Mouse (Mus musculus) frontal cortex, adult 2 months (tissue): ENCODE results near the gene Srsf9. TPM values are rescaled to one million over a fixed set of nuclear protein-coding genes. Genes with fewer than 3 reads are reported as not detected.
A peak's percentile ranks its signal among the peaks of the same experiment; 100 is the strongest.

ENCODE experiments used
- DNase-seq, 2 experiments: peaks; one replicate each; pipeline ENCODE4 v3.0.0; 2022; ENCODE audit warnings: low spot score in 1 of 2; ENCODE audit errors: extremely low spot score in 1 of 2
- polyA plus RNA-seq: library from polyadenylated mRNA; depleted of rRNA; stranded (reverse); fragments of >200 nt; gene quantifications from 2 replicates; pipeline ENCODE4 v1.2.3, GENCODE M21; 2012

Gene Srsf9
- polyA plus RNA-seq, 1 experiment, result 79.2 TPM

DNA sequence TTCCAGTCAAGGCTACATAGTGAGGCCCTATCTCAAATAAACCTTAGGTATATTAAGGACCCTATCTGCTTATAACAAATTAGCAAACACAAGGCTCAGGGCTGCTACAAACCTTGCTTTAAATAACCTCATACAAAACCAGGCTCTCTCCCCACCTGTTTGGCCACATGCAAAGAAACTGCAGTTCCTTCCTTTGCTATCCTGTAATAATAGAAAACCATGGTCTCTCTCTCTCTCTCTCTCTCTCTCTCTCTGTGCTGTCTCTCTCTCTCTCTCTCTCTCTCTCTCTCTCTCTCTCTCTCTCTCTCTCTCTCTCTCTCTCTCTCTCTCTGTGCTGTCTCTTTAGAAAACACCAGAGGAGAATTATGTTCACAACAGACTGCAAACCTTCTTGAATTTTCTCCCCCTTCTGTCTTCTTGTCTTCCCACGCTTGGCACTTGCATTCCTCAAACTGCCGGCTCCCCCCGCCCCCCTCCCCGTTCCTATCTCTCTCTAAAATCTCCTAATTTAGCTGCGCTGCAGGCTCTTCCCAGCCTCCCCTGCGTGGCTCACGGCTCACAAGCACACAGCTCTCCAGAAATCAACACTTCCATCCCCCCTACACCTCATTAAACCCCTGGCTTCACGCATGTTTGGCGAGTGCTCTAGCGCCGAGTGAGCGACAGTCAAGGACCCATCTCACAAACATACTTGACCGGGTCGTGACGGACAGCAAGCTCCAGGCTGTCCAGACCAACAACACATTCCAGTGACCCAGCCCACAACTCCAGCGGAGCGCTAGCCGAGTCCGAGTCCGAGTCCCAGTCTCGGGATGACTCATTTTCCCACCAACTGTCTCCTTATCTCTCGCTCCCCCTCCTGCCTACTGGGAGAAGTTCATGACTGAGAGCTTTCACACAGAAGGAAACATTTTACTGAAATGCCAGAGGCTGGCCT lies 7.7 kb upstream of the Srsf9 start:
- DNase-seq, result peak; percentile 83 to 88

DNA sequence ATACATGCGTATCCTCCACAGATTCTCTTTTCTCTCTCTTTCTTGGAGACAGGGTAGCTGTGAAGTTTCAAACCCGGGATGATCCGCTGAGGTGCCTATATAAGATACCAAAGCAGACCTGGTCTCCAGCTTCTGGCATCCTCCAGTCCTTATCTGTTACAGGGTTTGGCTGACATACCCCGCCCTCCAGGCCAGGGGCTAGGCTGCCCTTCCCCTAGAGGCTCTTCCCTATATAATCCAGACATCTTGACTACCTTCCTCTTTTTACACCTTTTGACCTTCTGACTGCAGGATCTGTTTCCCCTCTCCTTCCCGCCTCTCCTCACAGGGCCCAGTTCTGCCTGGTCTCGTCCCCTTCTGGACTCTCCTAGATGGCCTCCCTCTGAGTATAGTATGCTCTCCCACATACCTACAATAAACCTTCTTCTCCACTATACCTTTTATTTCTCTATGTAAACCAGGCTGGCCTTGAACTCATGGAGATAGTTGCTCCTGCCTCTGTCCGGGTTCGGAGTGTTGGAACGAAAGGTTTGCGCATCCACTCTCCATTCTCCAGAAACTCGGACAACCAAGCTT lies 633 bp upstream of the Srsf9 start:
- DNase-seq, result no peak

- DNase-seq, result no peak
Measured at GRCm38 (mm10) chr5:115327610-115328548, 902 bp downstream of the Srsf9 start.

DNA sequence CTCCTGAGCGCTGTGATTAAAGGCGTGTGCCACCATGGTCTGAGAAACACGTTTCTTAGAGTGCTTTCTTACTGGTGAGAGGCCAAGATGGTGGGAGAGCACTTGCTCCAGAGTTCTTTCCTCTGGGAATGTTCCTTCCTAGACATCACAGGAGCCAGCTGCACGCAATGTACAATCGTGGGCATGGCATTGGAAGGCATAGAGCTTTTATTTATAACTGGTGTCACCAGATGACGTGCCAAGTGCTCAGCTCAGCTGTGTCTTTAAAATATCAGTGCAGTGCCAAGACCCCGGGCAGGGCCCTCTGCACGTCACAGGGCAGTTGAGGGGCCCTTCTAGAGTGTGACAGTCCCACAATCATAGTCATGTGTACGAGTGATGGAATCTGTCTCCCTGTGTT lies 4.0 kb downstream of the Srsf9 start:
- no peak for DNase-seq

DNA sequence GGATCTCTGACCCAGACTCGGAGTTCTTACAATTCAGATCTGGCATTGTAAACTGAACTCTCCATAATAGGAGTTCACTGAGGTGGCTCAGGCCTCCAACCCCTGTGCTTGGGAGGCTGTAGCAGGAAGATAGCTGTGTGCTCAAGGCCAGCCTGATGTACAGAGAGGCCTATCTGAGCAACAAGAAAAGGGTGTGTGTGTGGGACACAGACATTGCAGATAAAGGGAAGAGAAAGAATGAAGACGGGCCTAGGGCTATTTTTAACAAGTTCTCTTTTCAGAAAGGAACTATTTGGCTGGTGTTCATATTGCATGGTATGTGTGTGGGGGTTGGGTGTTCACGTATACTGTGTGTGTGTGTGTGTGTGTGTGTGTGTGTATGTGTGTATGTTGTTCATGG lies 6.6 kb downstream of the Srsf9 start:
- DNase-seq, result no peak

DNA sequence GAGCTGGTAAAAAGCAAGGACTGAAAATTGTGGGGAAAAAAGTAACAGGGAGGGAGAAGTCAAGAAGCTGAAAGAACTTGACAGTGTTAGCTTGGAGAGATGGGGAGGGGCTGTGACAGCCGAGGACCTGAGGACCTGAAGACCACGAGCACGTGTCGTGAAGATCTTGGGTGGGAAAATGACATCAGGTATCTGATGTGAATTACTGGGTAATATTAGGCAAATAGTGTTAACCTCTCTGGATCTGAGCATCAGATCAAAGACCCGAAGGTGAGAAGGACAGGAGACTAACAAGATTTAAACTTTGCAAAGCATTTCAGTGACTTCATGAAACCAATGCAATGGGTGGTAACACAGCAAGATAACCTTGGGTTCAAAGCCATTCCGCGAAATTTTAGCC lies 13.0 kb downstream of the Srsf9 start:
- no peak for DNase-seq

DNA sequence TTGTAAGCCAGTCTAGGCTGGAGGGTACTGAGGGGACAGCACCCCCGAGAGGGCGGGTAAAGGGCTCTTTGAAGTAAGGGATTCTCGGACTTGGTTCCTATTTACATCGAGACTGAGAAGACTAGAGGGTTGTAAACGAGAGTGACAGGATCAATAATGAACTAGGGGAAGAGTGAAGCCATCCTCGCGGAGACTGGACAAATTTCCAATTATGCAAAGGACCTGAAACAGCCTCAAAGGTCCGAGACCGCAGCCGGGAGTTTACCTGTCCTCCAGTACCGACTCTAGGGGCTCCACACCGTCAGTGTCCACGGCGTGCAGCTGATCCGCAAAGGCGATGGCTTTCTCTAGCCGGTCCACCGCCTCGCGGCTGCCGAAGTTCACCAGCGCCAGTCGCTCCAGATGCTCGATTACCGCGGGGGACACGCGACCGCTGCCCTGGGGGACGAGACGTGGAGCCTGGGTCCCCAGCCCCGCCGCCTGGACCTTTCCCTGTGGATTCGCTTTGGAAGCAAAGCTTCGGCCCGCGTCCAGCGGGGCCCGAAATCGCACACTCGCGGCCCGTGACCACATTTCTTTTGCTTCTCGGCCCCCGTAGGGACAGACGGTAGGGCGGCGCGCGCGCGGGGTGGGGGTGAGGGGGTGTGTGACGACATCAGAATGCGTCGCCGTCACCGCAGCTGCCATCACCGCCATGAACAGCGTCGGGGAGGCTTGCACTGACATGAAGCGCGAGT lies 13.8 kb downstream of the Srsf9 start, which contains the start of the genes Gatc and Triap1:
Gene Gatc (minus strand): TSS at position 602 of the 737 bp plus-strand sequence.
Gene Triap1 (plus strand): TSS at position 649 of the 737 bp plus-strand sequence.
- DNase-seq, result peak; percentile 63 to 90

GRCm38 (mm10) chr5:115341314-115342165 lies 14.6 kb downstream of the Srsf9 start:
- DNase-seq, result no peak

DNA sequence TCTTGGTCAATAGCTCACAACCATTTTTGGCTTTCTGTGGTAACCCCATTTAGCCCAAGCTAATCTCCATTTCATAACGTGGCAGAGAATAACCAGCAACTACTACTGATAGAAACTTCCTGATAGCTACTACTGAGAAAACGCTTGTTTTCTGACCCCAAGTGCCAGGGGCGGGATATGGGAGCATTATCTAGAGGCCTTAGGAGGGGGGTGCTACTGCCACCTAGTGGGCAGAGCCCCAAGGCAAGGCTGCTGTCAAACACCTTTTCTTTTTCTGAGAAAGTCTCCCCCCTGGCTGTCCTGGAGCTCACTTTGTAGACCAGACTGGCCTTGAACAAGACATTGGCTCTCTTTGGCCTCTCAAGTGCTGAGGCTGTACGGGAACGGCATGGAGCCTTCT lies 20.6 kb downstream of the Srsf9 start:
- peak; percentile 34 to 87 for DNase-seq

DNA sequence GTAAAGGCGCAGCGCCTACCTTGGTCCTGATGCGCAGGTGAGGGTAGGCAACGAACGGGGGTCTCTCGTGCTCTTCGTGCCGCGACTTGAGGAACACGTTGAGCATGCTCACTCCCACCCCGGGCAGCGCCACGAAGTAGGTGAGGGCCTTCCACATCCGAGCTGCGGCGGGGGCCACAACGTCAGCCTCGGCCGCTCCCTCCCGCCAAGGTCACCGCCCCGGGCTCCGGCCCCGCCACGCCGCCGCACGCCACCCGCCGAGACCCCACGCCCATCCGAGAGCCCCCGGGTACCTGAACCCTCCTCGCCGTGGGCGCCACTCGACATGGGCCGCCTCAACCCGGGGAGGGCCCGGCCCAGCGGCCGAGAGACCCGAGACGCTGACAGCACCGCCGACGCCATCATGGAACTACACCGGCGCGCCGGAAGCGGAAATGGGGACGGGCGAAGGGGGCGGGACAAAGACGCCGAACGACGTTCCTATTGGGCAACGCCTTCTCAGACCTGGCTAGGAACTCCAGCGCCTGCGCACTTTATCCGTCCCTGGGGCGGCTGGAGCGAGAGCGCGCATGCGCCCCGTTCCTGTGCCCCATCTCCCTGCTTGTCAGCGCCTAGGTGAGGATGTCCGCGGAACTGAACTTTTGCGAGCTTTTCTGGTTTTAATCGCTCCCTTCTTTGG lies 21.7 kb downstream of the Srsf9 start, which contains the start of gene Cox6a1:
Gene Cox6a1 (minus strand): TSS at position 436 of the 679 bp plus-strand sequence.
- peak; percentile 96 to 99 for DNase-seq

DNA sequence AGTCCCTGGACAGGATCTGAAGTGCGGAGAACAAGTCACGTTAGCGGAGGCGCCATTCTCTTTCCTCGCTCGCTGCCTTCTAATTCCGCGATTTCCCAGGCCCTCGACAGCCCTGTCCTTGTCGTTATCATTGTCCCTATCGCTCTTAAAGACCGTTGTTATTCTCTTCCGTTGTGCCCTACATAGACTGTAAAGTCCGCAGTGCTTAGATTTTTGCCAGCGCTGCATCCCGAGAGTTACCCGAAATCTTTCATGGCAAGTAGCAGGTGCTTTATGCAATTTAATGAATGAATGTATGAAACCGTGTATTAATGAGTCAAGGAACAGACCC lies 22.2 kb downstream of the Srsf9 start:
- DNase-seq, result no peak

DNA sequence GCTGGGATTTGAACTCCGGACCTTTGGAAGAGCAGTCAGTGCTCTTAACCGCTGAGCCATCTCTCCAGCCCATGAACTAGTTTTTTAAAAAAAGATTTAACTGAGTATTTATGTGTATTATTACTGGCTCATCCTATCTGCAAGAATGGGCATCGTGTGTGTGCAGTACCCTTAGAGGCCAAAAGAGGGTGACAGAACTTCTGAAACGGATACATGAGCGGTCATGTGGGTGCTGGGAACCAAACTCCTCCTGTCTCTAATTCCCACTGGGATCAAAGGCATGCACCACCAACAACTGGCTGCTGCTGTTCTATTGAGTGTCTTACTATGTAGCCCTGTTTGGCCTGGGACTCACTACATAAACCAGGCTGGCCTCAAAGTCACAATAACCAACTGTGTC lies 24.4 kb downstream of the Srsf9 start:
- no peak for DNase-seq

- no peak for DNase-seq
Measured at GRCm38 (mm10) chr5:115355070-115355469, 28.1 kb downstream of the Srsf9 start.

GRCm38 (mm10) chr5:115358872-115359271 lies 31.9 kb downstream of the Srsf9 start:
- peak in 1 of 2 experiments; percentile 91 for DNase-seq

- DNase-seq, result no peak
Measured at GRCm38 (mm10) chr5:115359438-115359837, 32.5 kb downstream of the Srsf9 start.

DNA sequence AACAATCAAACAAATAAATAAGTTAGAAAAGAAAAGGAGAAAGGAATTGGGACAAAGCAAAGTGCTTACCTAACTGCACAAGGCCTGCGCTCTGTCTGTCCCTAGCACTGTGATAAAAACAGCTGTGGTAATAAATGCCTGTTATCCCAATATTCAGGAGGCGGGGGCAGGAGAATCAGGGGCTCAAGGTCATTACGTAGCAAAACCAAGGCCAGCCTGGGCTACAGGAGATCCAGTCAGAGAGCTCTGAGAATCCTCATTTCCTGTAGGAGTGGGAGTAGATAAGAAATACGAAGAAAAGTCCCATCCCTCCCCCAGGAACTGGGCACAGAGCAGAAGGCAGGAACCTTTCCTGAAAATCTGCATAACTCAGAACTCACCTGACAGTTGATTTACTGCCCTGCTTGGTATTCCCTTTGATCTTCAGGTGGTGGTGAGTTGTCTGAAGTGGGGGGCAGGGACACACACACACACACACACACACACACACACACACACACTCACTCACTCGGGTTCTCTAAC lies 32.9 kb downstream of the Srsf9 start:
- no peak for DNase-seq

GRCm38 (mm10) chr5:115362216-115362615 lies 35.2 kb downstream of the Srsf9 start:
- no peak for DNase-seq
